Mouse (Mus musculus): ENCODE data around the gene Gstm4. TPM values are rescaled to one million over a fixed set of nuclear protein-coding genes. Genes with fewer than 3 reads are reported as not detected.

Gene Gstm4
- total RNA-seq, 2 experiments from 2014 or later = 10.9 TPM

DNA sequence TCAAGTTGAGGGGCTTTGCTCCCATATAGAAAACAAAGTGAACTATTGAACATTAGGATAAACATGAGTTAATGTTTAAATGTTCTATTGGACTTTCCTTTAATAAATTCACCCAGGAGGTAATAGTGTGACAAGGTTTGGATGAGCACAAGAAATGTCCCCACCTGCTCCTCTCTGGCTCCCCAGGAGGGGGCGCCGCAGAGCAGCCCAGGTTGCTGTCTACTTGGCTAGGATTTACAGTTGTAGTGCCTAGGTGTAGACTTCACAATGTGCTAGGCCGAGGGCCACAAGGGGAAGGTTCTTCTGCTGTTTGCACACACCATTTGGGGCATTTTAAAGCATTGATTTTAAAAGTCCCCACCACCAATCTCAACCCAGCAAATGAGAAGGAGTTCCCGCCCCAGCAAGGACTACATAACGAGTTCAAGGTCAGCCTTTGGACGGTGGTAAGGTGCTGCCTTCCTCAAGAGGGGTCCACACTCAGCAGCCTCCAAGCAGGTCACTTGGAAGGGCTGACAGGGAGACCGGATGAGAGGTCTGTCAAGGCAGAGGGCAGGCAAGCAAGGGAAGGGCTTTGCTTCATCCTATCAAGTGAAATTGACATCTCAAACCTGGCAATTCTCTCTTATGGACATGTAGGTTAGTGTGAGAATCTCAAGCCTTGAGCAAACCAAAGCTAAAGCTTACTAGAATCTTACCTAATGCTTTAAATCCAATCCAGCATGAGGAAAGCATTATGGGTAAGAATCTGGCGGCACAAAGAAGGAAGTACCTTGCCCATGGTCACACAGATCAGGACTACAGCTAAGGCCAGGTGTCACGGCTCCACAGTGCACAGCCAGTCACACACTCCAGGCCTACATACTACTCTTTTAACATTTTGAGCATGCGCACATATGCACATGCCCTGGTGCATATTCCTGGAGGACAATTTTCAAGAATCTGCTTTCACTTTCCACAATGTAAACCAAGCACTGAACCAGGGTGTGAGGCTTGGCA lies 25.9 kb upstream of the Gstm4 start:
- DNase-seq (ENCODE audit: low spot score) = no peak
- intact Hi-C loops (cut with DNase I) = loop anchor here (1.0 kb wide), 1 partner anchor 78 kb away; no protein-coding TSS in a partner anchor

DNA sequence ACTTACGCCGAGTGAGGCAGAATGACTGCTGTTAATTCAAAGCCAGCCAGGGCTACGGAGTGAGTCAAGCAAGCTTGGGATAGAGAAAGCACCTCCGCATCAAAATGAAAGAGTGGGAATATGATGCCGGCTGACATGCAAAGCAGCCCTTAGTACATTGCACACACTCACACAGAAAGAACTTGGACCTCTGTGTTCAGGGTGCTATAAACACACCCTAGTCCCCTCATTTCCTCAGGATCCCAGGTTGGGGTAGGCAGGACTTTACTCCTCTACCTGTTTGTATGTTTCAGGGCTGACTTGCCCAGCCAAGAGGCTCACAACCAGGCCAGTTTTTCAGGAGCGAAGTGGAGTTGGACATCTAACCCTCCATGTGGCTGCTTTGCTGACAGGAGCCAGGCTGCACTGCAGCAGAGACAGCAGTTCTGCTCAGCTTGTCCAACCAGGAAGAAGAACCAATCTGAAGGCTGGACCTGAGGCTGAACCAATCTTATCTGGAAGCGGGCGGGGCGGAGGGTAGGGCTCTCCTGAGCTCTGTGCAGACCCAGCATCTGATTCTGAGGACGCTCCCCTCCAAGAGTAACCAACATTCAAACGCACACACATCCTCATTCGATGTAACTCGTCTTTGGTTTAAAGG lies 24.7 kb upstream of the Gstm4 start:
- DNase-seq (ENCODE audit: low spot score) = no peak
- intact Hi-C loops (cut with DNase I) = loop anchor here (10.0 kb wide), 1 partner anchor 435 kb away; the partner anchor contains the start of genes Gm10961 and Strip1

GRCm38 (mm10) chr3:108068826-108069225 lies 24.1 kb upstream of the Gstm4 start:
- intact Hi-C loops (cut with DNase I) = loop anchor here (10.0 kb wide), 1 partner anchor 434 kb away; the partner anchor contains the start of genes Gm10961 and Strip1
- DNase-seq (ENCODE audit: low spot score) = no peak

GRCm38 (mm10) chr3:108067370-108067934 lies 22.8 kb upstream of the Gstm4 start:
- intact Hi-C loops (cut with DNase I) = loop anchor here (10.0 kb wide), 1 partner anchor 433 kb away; the partner anchor contains the start of genes Gm10961 and Strip1
- no peak for DNase-seq (ENCODE audit: low spot score)

DNA sequence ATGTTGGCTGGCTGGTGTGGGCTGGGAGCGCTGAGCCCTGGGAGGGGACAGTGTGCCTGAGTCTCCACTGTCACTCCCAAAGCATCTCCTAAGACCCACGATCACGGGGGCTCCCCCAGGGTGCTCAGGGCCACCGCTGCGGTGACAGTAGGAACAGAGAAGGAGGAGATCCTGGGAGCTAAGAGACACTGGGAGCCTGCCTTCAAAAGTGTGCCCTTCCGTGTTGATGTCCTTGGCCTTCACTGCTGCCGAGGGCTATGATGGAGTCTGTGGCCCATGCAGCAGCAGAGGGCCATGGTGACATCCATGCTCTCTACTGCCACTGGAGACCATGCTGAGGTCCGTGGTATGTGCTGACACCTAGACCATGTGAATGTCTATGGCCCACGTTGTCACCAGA lies 20.9 kb upstream of the Gstm4 start:
- intact Hi-C loops (cut with DNase I) = loop anchor here (10.0 kb wide), 1 partner anchor 431 kb away; the partner anchor contains the start of genes Gm10961 and Strip1
- no peak for DNase-seq (ENCODE audit: low spot score)

- intact Hi-C loops (cut with DNase I) = loop anchor here (5.0 to 10.0 kb wide), 4 partner anchors 47 to 430 kb away; partner anchors contain the start of genes Gm10961, Gstm1 and Strip1
- no peak for DNase-seq (ENCODE audit: low spot score)
These were observed 20.0 kb upstream of the Gstm4 start for GRCm38 (mm10) chr3:108064672-108065071.

GRCm38 (mm10) chr3:108062648-108063047 lies 18.0 kb upstream of the Gstm4 start:
- intact Hi-C loops (cut with DNase I) = loop anchor here (5.0 to 10.0 kb wide), 4 partner anchors 45 to 428 kb away; partner anchors contain the start of genes Gm10961, Gstm1 and Strip1
- no peak for DNase-seq (ENCODE audit: low spot score)

- DNase-seq (ENCODE audit: low spot score) = no peak
- intact Hi-C loops (cut with DNase I) = loop anchor here (2.0 to 10.0 kb wide), 7 partner anchors 44 to 427 kb away; partner anchors contain the start of genes Ahcyl1, Gm10961, Gstm1 and Strip1
These were observed 16.7 kb upstream of the Gstm4 start for GRCm38 (mm10) chr3:108061420-108061819.

DNA sequence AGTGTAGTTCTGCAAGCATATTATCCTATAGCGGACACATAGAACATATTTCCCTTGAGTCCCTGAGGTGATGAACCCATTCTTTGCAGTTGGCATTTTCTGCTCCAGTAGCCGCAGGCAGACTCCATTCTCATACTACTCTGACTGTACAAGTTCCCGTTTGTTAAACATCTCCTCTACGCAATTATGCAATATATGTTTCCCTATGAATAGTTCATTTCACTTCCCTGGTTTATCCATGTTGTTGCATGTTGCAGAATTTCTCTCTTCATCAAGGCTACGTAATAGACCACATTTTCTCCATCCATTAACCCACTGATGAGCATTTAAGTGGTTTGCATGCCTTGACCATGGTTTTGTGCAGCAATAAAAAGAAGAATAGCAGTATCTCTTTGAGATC lies 5.8 kb upstream of the Gstm4 start:
- intact Hi-C loops (cut with DNase I) = no loop called here
- no peak for DNase-seq (ENCODE audit: low spot score)

GRCm38 (mm10) chr3:108048306-108048705 lies 3.6 kb upstream of the Gstm4 start:
- no peak for DNase-seq (ENCODE audit: low spot score)
- intact Hi-C loops (cut with DNase I) = no loop called here

- intact Hi-C loops (cut with DNase I) = no loop called here
- DNase-seq (ENCODE audit: low spot score) = no peak
These were observed 2.4 kb upstream of the Gstm4 start for GRCm38 (mm10) chr3:108046944-108047655.

- DNase-seq (ENCODE audit: low spot score) = no peak
- intact Hi-C loops (cut with DNase I) = no loop called here
These were observed 11.5 kb downstream of the Gstm4 start for GRCm38 (mm10) chr3:108033156-108033555.

- no peak for DNase-seq (ENCODE audit: low spot score)
- intact Hi-C loops (cut with DNase I) = no loop called here
These were observed 12.6 kb downstream of the Gstm4 start for GRCm38 (mm10) chr3:108032113-108032512.

- no peak for DNase-seq (ENCODE audit: low spot score)
- intact Hi-C loops (cut with DNase I) = no loop called here
These were observed 15.9 kb downstream of the Gstm4 start for GRCm38 (mm10) chr3:108028641-108029365.

- intact Hi-C loops (cut with DNase I) = no loop called here
These were observed 18.1 kb downstream of the Gstm4 start for GRCm38 (mm10) chr3:108026597-108026996.

DNA sequence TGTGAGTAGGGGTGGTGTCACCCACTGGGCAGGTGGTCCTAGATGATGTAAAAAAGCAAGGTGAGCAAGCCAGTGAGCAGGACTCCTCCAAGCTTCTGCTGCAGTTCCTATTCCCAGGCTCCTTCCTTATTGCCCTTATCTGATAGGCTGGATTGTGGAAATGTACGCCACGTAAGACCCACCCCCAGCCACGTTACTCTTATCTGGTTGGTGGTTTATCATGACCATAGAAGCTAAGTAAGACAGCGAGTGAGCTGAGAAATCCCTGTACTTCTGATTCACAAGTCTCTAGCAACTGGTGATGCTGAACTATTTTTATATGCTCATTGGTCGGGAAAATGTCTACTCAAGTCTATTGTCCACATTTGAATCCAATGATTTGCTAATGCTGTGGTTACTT lies 18.6 kb downstream of the Gstm4 start:
- intact Hi-C loops (cut with DNase I) = no loop called here
- DNase-seq (ENCODE audit: low spot score) = no peak

More at GRCm38 (mm10) chr3:108026597-108026996, 18.1 kb downstream of the Gstm4 start:
- no peak for DNase-seq (ENCODE audit: low spot score)

GRCm38 (mm10) chr3:108025318-108025717 lies 19.4 kb downstream of the Gstm4 start:
- intact Hi-C loops (cut with DNase I) = no loop called here
- DNase-seq (ENCODE audit: low spot score) = no peak

DNA sequence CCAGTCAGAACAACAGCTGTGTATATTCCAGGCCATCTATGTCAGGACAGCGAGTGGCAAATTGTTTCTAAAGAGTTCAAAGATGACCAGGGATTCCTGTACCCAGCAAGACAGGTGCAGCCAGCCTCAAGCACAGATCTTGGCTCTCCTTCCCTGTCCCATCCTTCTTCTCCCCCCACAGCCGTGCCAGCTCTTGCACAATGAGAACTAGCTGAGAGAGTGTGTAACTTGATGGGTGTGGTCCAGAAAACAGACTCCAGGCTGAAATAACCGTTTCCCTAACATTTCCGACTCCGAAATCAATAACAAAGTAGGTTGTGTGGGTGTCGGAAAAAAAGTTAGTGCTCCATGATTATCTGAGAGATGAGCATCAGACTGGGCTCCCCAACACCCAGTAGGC lies 22.0 kb downstream of the Gstm4 start:
- DNase-seq (ENCODE audit: low spot score) = no peak
- intact Hi-C loops (cut with DNase I) = no loop called here
